Mouse (Mus musculus) kidney, embryonic 14.5 days (tissue): ENCODE measurements around the gene 1700025C18Rik. TPM values are rescaled to one million over a fixed set of nuclear protein-coding genes. Genes with fewer than 3 reads are reported as not detected.

Experiments
- ATAC-seq: fragments of 200-750 bp; cut with Nextera tagmentation; 2 replicates; pipeline ENCODE4 v1.8.0; 2017; ENCODE audit warnings: moderate number of reproducible peaks, mild to moderate bottlenecking, moderate TSS enrichment, moderate library complexity; ENCODE audit not compliant: low FRiP score, low TSS enrichment
- H3K27ac ChIP-seq: fragments of 300-500 bp; sonication (generic); 2 replicates; pipeline ENCODE4 v1.5.1; 2014; ENCODE audit warnings: low read depth, mild to moderate bottlenecking, low read length, moderate library complexity, mixed read lengths
- H3K27me3 ChIP-seq: fragments of 300-500 bp; sonication (generic); 2 replicates; pipeline ENCODE4 v1.6.1; 2014; ENCODE audit warnings: mild to moderate bottlenecking, low read length; ENCODE audit not compliant: control insufficient read depth, insufficient read depth
- H3K36me3 ChIP-seq: fragments of 300-500 bp; sonication (generic); 2 replicates; pipeline ENCODE4 v1.6.1; 2014; ENCODE audit warnings: low read length, mixed read lengths; ENCODE audit not compliant: control insufficient read depth, insufficient read depth
- H3K4me1 ChIP-seq: fragments of 300-500 bp; sonication (generic); 2 replicates; pipeline ENCODE4 v1.6.1; 2014; ENCODE audit warnings: low read length, mixed read lengths; ENCODE audit not compliant: control insufficient read depth, insufficient read depth
- H3K4me2 ChIP-seq: fragments of 300-500 bp; sonication (generic); replicated peaks from 2 replicates; pipeline ENCODE4 v1.6.1; 2014; ENCODE audit warnings: low read depth, mild to moderate bottlenecking, low read length
- H3K4me3 ChIP-seq: fragments of 300-500 bp; sonication (generic); 2 replicates; pipeline ENCODE4 v1.5.1; 2014; ENCODE audit warnings: mild to moderate bottlenecking, low read length
- H3K9ac ChIP-seq: fragments of 300-500 bp; sonication (generic); 2 replicates; pipeline ENCODE4 v1.6.1; 2014; ENCODE audit warnings: low read depth, mild to moderate bottlenecking, low read length, moderate library complexity
- H3K9me3 ChIP-seq: fragments of 300-500 bp; sonication (generic); 2 replicates; pipeline ENCODE4 v1.6.1; 2016; ENCODE audit warnings: low read length; ENCODE audit not compliant: control insufficient read depth
- whole genome bisulfite sequencing: fragments of 180-500 bp; shearing (Covaris S2); extraction: QIAGEN DNeasy Blood & Tissue Kit; methylation state at CpG from one replicate; pipeline ENCODE4 v1.1.7; 2014; 5-methylcytosine and 5-hydroxymethylcytosine counted together
- polyA plus RNA-seq: library from polyadenylated mRNA; unstranded; fragments of >200 nt; fragmentation: Nextera tagmentation; extraction: Ambion mirVana; gene quantifications from 2 replicates; pipeline ENCODE4 v1.2.1, GENCODE M21; 2014

The 1700025C18Rik gene
- polyA plus RNA-seq, 1 experiment from 2014 or later = not detected

DNA sequence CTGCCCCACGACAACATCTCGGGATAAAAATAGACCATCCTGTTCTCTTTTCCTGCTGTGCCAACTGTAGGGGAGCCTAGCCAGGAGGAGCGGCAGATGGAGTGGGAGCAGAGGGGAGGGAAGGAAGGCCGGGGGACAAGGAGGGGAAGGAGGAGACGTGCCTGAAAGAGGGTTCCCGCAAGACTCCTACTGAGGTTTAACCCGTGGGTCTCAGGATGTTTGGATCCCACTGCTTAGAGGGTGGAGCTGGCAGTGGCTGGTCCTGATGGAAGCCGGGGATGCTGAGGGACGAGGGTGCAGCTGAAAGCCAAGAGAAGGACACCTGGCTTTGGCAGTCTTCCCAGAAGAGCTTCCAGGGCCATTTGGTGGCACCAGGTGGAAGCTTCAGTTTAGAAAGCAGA lies 17.2 kb downstream of the 1700025C18Rik start:
- H3K9me3 ChIP-seq = no peaks in the 10 kb centered on the region
- no peak for ATAC-seq
- H3K4me3 ChIP-seq = no peak overlapping the region
- 0 out of 2 replicates have a peak, but pooled peaks cover 4% of the 10 kb centered on the region for H3K4me1 ChIP-seq
- H3K36me3 ChIP-seq = no peaks in the 10 kb centered on the region
- WGBS = 30% methylated on average over 9 of the region's 9 CpGs
- no peak overlapping the region for H3K4me2 ChIP-seq
- peaks cover 47% of the 10 kb centered on the region for H3K27me3 ChIP-seq
- no peak overlapping the region for H3K9ac ChIP-seq
- H3K27ac ChIP-seq = no peak overlapping the region

DNA sequence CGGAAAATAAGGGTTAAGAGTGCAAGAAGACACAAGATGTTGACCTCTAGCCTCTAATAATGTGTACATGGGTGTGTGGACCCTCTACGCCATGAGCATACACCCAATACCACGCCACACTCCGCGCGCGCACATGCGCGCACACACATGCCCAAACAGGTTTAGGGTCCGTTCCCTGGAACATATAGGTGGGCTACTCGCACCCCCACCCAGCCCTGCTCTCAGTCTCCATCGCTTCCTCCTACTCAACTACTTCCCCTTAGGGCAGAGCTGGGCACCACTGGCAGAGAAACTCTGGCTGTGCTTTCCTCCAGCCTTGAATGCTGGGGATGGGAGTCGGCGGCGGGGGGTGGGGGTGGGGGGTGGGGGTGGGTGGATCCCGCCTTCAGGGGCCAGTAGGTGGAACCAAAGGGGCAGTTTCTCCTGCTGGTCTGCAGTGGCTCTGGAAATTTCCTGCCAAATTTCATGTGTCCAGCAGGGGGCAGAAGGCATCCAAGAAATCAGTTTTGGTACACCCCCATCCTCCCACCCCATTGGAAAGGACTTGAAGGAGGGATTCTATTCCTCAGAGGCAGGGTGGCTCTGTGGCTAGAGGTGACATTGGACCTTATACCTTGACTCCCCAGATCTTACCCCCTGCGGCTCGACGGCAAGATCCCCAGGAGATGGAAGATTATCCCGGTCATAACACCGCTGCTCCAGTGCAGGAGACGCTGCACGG lies 20.3 kb downstream of the 1700025C18Rik start:
- peak; percentile 36; the same call in 1 of the 2 replicates for ATAC-seq
- WGBS = 25% methylated on average over 23 of the region's 23 CpGs
- no peak overlapping the region for H3K27ac ChIP-seq
- no peaks in the 10 kb centered on the region for H3K36me3 ChIP-seq
- H3K4me1 ChIP-seq = 0 out of 2 replicates have a peak, but pooled peaks cover 4% of the 10 kb centered on the region
- no peak overlapping the region for H3K9ac ChIP-seq
- H3K4me2 ChIP-seq = no peak overlapping the region
- no peak overlapping the region for H3K4me3 ChIP-seq
- H3K9me3 ChIP-seq = no peaks in the 10 kb centered on the region
- peaks cover 20% of the 10 kb centered on the region for H3K27me3 ChIP-seq

DNA sequence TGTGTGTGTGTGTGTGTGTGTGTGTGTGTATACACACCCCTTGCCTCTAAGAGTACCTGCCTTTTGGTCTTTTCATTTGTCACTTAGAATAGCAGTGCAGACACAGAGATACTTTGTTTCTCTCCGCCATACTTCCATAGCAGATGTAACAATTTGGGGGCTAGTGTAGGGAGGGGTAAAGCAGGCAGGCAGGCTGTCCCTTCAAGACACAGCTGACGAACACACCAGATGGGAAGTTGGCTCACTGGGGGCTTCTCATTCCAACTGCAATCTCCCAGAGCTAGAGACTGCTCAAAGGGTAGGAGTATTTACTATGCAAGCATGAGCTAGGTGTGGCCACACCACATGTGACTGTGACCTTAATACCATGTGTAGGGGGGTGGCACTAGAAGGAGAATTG lies 21.7 kb downstream of the 1700025C18Rik start:
- ATAC-seq = no peak
- H3K9me3 ChIP-seq = no peaks in the 10 kb centered on the region
- H3K4me2 ChIP-seq = no peak overlapping the region
- no peak overlapping the region for H3K27ac ChIP-seq
- H3K4me3 ChIP-seq = no peak overlapping the region
- whole genome bisulfite sequencing = 84% methylated on average over 2 of the region's 2 CpGs
- H3K4me1 ChIP-seq = 0 out of 2 replicates have a peak, but pooled peaks cover 4% of the 10 kb centered on the region
- no peaks in the 10 kb centered on the region for H3K36me3 ChIP-seq
- peaks cover 15% of the 10 kb centered on the region for H3K27me3 ChIP-seq
- H3K9ac ChIP-seq = no peak overlapping the region

DNA sequence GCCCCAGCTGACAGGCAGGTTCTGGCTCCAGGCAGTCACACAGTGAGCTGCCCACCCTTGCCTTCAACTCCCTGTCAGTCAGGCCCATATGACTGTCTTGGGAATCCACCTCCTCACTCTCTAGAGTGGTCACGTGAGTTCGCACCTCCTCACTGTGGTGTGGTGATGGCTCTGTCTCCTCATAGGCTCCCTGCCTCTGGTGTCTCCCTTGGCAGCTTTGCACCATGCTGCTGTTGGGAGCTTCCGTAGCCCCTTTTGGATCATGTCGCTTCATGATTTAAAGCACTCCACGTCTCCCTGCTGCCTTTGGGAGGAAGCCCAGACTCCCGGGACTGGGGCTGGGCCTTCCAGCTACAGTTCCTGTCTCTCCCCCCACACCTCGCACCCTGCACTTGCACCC lies 26.1 kb downstream of the 1700025C18Rik start:
- no peak for ATAC-seq
- H3K36me3 ChIP-seq = no peaks in the 10 kb centered on the region
- WGBS = 26% methylated on average over 7 of the region's 7 CpGs
- H3K9me3 ChIP-seq = no peaks in the 10 kb centered on the region
- H3K4me1 ChIP-seq = no peaks in the 10 kb centered on the region
- H3K4me2 ChIP-seq = no peak overlapping the region
- H3K9ac ChIP-seq = no peak overlapping the region
- no peak overlapping the region for H3K27ac ChIP-seq
- H3K4me3 ChIP-seq = no peak overlapping the region
- H3K27me3 ChIP-seq = no peaks in the 10 kb centered on the region

DNA sequence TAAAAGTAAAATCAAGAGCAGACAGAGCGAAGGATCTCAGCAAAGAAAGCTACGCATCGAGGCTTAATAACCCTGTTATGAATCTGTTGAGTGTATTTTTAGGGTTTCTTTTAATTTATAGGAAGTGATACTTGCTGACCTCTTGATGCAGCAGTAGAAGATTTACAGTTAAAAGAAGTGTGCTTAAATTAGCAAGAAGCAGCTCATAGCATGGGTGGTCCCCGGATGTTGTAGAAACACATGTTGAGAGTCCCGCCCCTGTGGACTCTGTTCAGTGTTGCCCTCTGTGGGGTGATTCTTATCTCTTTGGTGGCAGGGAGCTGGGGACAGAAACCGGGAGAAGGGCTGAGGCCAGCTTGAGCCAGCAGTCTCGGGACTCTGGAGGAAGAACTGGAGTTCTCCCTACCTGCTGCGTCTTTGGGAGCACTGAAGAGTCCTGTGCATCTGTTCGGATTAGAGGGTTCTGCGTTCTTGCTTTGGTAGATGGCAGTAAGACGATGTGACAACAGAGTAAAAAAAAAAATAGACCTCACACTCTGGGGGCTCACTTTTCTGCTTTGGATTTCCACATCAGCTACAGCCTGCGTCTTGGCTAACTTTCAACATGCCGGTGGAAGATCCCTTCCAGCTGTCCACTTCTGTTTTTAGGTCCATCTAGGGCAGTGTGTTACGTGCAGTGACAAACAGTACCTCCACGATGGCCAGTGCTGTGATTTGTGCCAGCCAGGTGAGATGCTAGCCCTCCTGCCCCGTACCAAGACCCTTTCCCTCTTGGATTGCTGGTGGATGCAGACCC lies 28.7 kb downstream of the 1700025C18Rik start:
- no peaks in the 10 kb centered on the region for H3K36me3 ChIP-seq
- no peak overlapping the region for H3K9ac ChIP-seq
- no peak overlapping the region for H3K4me3 ChIP-seq
- 58% methylated on average over 16 of the region's 16 CpGs for WGBS
- no peak overlapping the region for H3K27ac ChIP-seq
- H3K27me3 ChIP-seq = no peaks in the 10 kb centered on the region
- no peaks in the 10 kb centered on the region for H3K9me3 ChIP-seq
- H3K4me1 ChIP-seq = no peaks in the 10 kb centered on the region
- H3K4me2 ChIP-seq = no peak overlapping the region
- ATAC-seq = no peak

DNA sequence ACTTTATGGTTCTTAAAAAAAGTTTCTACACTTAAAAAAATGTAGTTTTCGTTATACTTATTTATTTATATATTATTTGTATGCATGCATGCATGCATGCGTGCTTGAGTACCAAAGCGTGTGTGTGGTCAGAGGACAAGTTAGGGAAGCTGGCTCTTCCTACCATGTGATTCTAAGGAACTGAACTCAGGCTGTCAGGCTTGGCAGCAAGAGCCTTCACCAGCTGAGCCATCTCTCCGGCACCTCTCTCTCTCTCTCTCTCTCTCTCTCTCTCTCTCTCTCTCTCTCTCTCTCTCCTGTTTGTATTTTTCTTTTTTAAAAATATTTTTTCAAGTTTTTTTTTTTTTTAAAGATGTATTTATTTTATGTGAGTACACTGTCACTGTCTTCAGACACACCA lies 30.6 kb downstream of the 1700025C18Rik start:
- no peaks in the 10 kb centered on the region for H3K9me3 ChIP-seq
- H3K36me3 ChIP-seq = no peaks in the 10 kb centered on the region
- H3K4me3 ChIP-seq = no peak overlapping the region
- no peak overlapping the region for H3K27ac ChIP-seq
- H3K27me3 ChIP-seq = no peaks in the 10 kb centered on the region
- no peak for ATAC-seq
- WGBS = 96% methylated on average over 4 of the region's 4 CpGs
- peaks cover 9% of the 10 kb centered on the region; the same call in 1 of the 2 replicates for H3K4me1 ChIP-seq
- no peak overlapping the region for H3K4me2 ChIP-seq
- H3K9ac ChIP-seq = no peak overlapping the region

DNA sequence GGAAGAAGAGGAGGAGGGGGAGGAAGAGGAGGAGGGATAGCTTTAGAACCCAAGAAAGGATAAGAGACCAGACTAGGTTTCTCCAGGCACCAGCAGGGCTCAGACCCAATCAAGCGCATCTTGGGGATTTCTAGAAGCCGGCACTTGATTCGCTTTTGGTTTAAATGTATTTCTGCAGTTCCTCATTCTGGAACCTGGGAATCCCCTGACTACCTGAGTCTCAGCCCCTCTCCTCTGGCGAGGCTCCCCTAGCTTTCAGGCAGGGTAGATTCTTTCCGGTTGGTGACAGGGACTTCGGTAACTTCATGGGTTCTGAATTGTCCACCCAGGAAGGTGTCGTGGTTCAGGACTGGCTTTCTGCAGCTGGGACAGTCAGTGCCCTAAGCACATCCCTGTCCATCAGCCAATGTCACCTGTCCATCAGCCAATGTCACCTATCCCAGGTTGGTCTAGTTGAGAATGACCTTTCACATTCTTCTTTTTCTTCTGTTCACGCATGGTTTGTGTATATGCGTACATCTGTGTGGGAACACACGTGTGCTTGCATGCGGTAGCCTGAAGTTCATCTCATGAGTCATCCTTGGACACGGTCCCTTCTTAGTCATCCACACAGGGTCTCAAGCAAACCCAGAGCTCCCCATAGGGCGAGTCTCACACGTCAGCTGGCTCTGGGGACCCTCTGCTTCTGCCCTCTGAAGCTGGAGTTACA lies 34.0 kb downstream of the 1700025C18Rik start:
- Histone ChIP-seq H3K27me3 (no peaks in the 10 kb centered on the region), H3K4me2 (peak overlapping the region; percentile 62; the same call in 1 of the 2 replicates), H3K36me3 (no peaks in the 10 kb centered on the region), H3K4me3 (peak overlapping the region; percentile 35; the same call in 1 of the 2 replicates), H3K27ac (no peak overlapping the region), H3K9ac (no peak overlapping the region), H3K4me1 (peaks cover 9% of the 10 kb centered on the region; the same call in 1 of the 2 replicates), H3K9me3 (no peaks in the 10 kb centered on the region)
- 80% methylated on average over 14 of the region's 14 CpGs for WGBS
- ATAC-seq = no peak

DNA sequence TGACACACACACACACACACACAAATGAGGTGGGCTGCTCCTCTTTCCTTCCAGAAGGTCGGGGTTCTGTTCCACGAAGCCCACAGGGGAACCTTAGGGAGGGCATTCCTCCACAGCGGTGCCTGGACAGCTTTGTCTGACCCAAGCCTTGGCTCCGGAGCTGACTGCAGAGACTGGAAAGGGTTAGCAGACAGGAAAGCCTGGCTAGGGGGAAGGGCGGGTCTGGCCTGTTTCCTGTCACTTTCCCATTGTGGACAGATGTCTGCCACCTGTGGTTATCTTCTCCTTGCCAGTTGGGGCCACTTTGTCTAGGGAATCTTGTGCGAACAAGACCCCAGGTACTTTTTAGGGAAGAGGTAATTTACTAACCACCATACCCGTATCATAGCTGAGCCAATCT lies 34.6 kb downstream of the 1700025C18Rik start:
- Histone ChIP-seq H3K9me3 (no peaks in the 10 kb centered on the region), H3K36me3 (no peaks in the 10 kb centered on the region), H3K9ac (peak overlapping the region; percentile 40; the same call in 1 of the 2 replicates), H3K27ac (no peak overlapping the region), H3K27me3 (no peaks in the 10 kb centered on the region), H3K4me2 (peak overlapping the region; percentile 62), H3K4me1 (peaks cover 9% of the 10 kb centered on the region; the same call in 1 of the 2 replicates), H3K4me3 (peak overlapping the region; percentile 35)
- 5% methylated on average over 7 of the region's 7 CpGs for WGBS
- peak; percentile 37 for ATAC-seq
